ENCODE assay signal across 10 mouse cellular contexts in genomic region chr11:103512111-103512510, GRCm38 (mm10). TPM values are rescaled to one million over a fixed set of nuclear protein-coding genes. Genes with fewer than 3 reads are reported as not detected.
"Had no signal": no experiment of that assay in that cellular context is flagged by ENCODE, and none has a peak within 500 bp of the region (broad histone marks: within the 10 kb centered on the region; RNA-seq: fewer than 3 reads in every experiment).

No protein-coding gene starts in this region.

- DNase-seq: lung, adult 2 months; lung, postnatal 14 days; lung, postnatal 36 days; right cerebral cortex, postnatal 14 days; thymus, adult 2 months; thymus, postnatal 25 days; thymus, postnatal 4 days had no signal

RNA-seq across cellular contexts. Expression of gene Lrrc37a, which starts 7.7 kb away (rescaled TPM):
- total RNA-seq: megakaryocyte progenitor cell, adult 5-6 weeks; midbrain, postnatal 0 days; monocyte, adult 5-6 weeks had no signal
